Mouse (Mus musculus): ENCODE data around the gene Ndufs1.
A peak's percentile ranks its signal among the peaks of the same experiment; 100 is the strongest.

DNA sequence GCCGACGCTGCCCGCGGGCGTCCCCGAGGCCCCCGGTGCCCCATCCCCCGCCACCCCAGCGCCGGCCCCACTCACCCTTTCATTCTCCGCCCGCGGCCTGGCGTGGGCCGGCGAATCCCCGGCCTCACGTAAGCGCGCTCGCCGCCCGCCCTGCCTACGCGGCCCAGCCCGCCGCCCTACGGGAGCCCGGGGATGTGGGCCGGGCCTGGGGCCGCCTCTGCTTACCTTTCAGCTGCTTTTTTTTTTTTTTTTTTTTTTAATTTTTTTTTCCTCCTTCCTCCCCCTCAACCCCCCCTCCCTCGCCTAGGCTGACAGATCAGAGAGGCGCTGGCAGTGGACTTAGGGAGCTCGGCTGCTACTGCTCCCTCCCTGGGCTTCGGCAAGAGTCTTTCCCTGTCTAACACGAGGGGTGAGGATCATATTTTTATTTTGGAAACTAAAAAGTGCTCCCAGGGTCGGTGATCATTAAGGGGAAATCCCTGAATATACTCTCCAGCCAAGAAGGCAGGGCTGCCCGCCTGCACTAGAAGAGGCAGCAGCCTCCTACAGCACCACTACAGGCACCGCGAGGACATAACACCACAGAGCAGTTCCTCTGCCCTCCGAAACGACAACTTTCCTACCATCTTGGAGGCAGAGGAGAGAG lies 62.4 kb downstream of the Ndufs1 start, which contains the start of gene Ino80d:
- peak; percentile 41 for TF ChIP-seq CTCF (IDR thresholded peaks at IDR 0.05; ENCODE audit: extremely low read depth, insufficient read depth, low read length)
- TF ChIP-seq POLR2A (IDR thresholded peaks at IDR 0.05; ENCODE audit: extremely low read depth, insufficient read depth, low read length) = peak; percentile 85
